Mouse (Mus musculus) spleen, adult 2 months (tissue): ENCODE data around the gene 7530416G11Rik.

ENCODE experiments used
- CTCF ChIP-seq: fragments of 200-500 bp; IDR thresholded peaks from 2 replicates; pipeline ENCODE4 v1.5.1; 2011; ENCODE audit warnings: mild to moderate bottlenecking, inconsistent platforms; ENCODE audit not compliant: insufficient read depth, insufficient read length, insufficient replicate concordance; ENCODE audit errors: extremely low read depth
- POLR2A ChIP-seq: fragments of 200-500 bp; IDR thresholded peaks from 2 replicates; pipeline ENCODE4 v1.6.1; 2011; ENCODE audit warnings: low read depth, low read length, inconsistent platforms

GRCm38 (mm10) chr15:85494163-85494621 lies 8.8 kb downstream of the 7530416G11Rik start:
- TF ChIP-seq POLR2A (no peak), CTCF (no peak)
